Mouse (Mus musculus) heart, embryonic 10.5 days (tissue): Measurements from ENCODE around the gene Rnf126. TPM values are rescaled to one million over a fixed set of nuclear protein-coding genes. Genes with fewer than 3 reads are reported as not detected.

Experiments
- DNase-seq: peaks from one replicate; pipeline ENCODE4 v3.0.0-alpha.2; 2017; ENCODE audit warnings: low spot score
- H3K27ac ChIP-seq: fragments of 300-500 bp; sonication (generic); 2 replicates; pipeline ENCODE4 v1.5.1; 2016; ENCODE audit warnings: mild to moderate bottlenecking
- H3K27me3 ChIP-seq: fragments of 300-500 bp; sonication (generic); 2 replicates; pipeline ENCODE4 v1.6.1; 2016; ENCODE audit warnings: mild to moderate bottlenecking; ENCODE audit not compliant: poor library complexity, insufficient read depth, severe bottlenecking
- H3K36me3 ChIP-seq: fragments of 300-500 bp; sonication (generic); 2 replicates; pipeline ENCODE4 v1.6.1; 2016; ENCODE audit warnings: mild to moderate bottlenecking, moderate library complexity
- H3K4me1 ChIP-seq: fragments of 300-500 bp; sonication (generic); 2 replicates; pipeline ENCODE4 v1.6.1; 2016; ENCODE audit warnings: mild to moderate bottlenecking
- H3K4me3 ChIP-seq: fragments of 300-500 bp; sonication (generic); 2 replicates; pipeline ENCODE4 v1.5.1; 2016; ENCODE audit warnings: mild to moderate bottlenecking, moderate library complexity
- H3K9me3 ChIP-seq: fragments of 300-500 bp; sonication (generic); 2 replicates; pipeline ENCODE4 v1.6.1; 2016; ENCODE audit warnings: mild to moderate bottlenecking, moderate library complexity
- WGBS: fragments of 180-500 bp; shearing (Covaris S2); methylation state at CpG from one replicate; pipeline ENCODE4 v1.1.7; 2016; 5-methylcytosine and 5-hydroxymethylcytosine counted together
- polyA plus RNA-seq: library from polyadenylated mRNA; unstranded; fragments of >200 nt; fragmentation: Nextera tagmentation; extraction: Ambion mirVana; gene quantifications from 2 replicates; pipeline ENCODE4 v1.2.1, GENCODE M21; 2016

Gene Rnf126
- polyA plus RNA-seq, 1 experiment from 2014 or later = 113 TPM

- Histone ChIP-seq H3K9me3 (no peaks in the 10 kb centered on the region), H3K4me1 (peaks cover 6% of the 10 kb centered on the region; the same call in 1 of the 2 replicates), H3K4me3 (no peak overlapping the region), H3K27me3 (peaks cover 17% of the 10 kb centered on the region), H3K36me3 (no peaks in the 10 kb centered on the region), H3K27ac (no peak overlapping the region)
- DNase-seq = no peak
- 30% methylated on average over 7 of the region's 7 CpGs for WGBS
These were observed 21.8 kb upstream of the Rnf126 start for GRCm38 (mm10) chr10:79788386-79789158.

GRCm38 (mm10) chr10:79783920-79784800, 17.4 kb upstream of the Rnf126 start:
- H3K27me3 ChIP-seq = peaks cover 54% of the 10 kb centered on the region

GRCm38 (mm10) chr10:79783050-79783449, 16.3 kb upstream of the Rnf126 start:
- WGBS = 60% methylated on average over 7 of the region's 7 CpGs
- no peaks in the 10 kb centered on the region for H3K36me3 ChIP-seq
- no peak for DNase-seq
- H3K4me1 ChIP-seq = peaks cover 31% of the 10 kb centered on the region
- peaks cover 65% of the 10 kb centered on the region for H3K27me3 ChIP-seq
- H3K4me3 ChIP-seq = no peak overlapping the region
- H3K9me3 ChIP-seq = no peaks in the 10 kb centered on the region
- H3K27ac ChIP-seq = no peak overlapping the region

More at GRCm38 (mm10) chr10:79783920-79784800, 17.4 kb upstream of the Rnf126 start:
- Histone ChIP-seq H3K4me1 (peaks cover 21% of the 10 kb centered on the region), H3K9me3 (no peaks in the 10 kb centered on the region), H3K4me3 (no peak overlapping the region), H3K36me3 (no peaks in the 10 kb centered on the region), H3K27ac (no peak overlapping the region)
- 37% methylated on average over 27 of the region's 27 CpGs for WGBS
- DNase-seq = no peak

GRCm38 (mm10) chr10:79781956-79782355, 15.2 kb upstream of the Rnf126 start:
- Histone ChIP-seq H3K4me3 (no peak overlapping the region), H3K27ac (no peak overlapping the region), H3K36me3 (no peaks in the 10 kb centered on the region), H3K27me3 (peaks cover 73% of the 10 kb centered on the region), H3K4me1 (peaks cover 42% of the 10 kb centered on the region), H3K9me3 (no peaks in the 10 kb centered on the region)
- WGBS = 54% methylated on average over 5 of the region's 5 CpGs
- no peak for DNase-seq

- Histone ChIP-seq H3K9me3 (no peaks in the 10 kb centered on the region), H3K4me1 (peaks cover 44% of the 10 kb centered on the region), H3K27ac (no peak overlapping the region), H3K27me3 (peaks cover 81% of the 10 kb centered on the region), H3K36me3 (no peaks in the 10 kb centered on the region), H3K4me3 (peak overlapping the region; percentile 63)
- WGBS = 30% methylated on average over 21 of the region's 21 CpGs
- DNase-seq = no peak
These were observed 14.4 kb upstream of the Rnf126 start for GRCm38 (mm10) chr10:79781139-79781538.

- Histone ChIP-seq H3K27ac (0 out of 2 replicates have a peak overlapping the region, but pooled peaks have one; percentile 43), H3K4me1 (peaks cover 44% of the 10 kb centered on the region), H3K36me3 (no peaks in the 10 kb centered on the region), H3K27me3 (peaks cover 83% of the 10 kb centered on the region), H3K4me3 (peak overlapping the region; percentile 63), H3K9me3 (no peaks in the 10 kb centered on the region)
- DNase-seq = peak; percentile 90
- under 1% methylated on average over 13 of the region's 13 CpGs for WGBS
These were observed 13.9 kb upstream of the Rnf126 start for GRCm38 (mm10) chr10:79780664-79781015.

- peak; percentile 99 for DNase-seq
- Histone ChIP-seq H3K4me3 (peak overlapping the region; percentile 63), H3K36me3 (no peaks in the 10 kb centered on the region), H3K27ac (peak overlapping the region; percentile 43), H3K9me3 (no peaks in the 10 kb centered on the region), H3K27me3 (peaks cover 80% of the 10 kb centered on the region), H3K4me1 (peaks cover 44% of the 10 kb centered on the region)
- 2% methylated on average over 55 of the region's 55 CpGs for WGBS
These were observed 13.3 kb upstream of the Rnf126 start for GRCm38 (mm10) chr10:79779784-79780663.

- no peaks in the 10 kb centered on the region for H3K9me3 ChIP-seq
- H3K36me3 ChIP-seq = no peaks in the 10 kb centered on the region
- 12% methylated on average over 2 of the region's 2 CpGs for WGBS
- H3K4me3 ChIP-seq = no peak overlapping the region; the same call in 1 of the 2 replicates
- no peak overlapping the region for H3K27ac ChIP-seq
- peaks cover 72% of the 10 kb centered on the region for H3K27me3 ChIP-seq
- no peak for DNase-seq
- H3K4me1 ChIP-seq = peaks cover 48% of the 10 kb centered on the region
These were observed 12.4 kb upstream of the Rnf126 start for GRCm38 (mm10) chr10:79779193-79779592.

GRCm38 (mm10) chr10:79778006-79778405, 11.3 kb upstream of the Rnf126 start:
- DNase-seq = peak; percentile 85
- Histone ChIP-seq H3K4me3 (peak overlapping the region; percentile 66), H3K27ac (peak overlapping the region; percentile 84; the same call in 1 of the 2 replicates), H3K4me1 (peaks cover 50% of the 10 kb centered on the region), H3K9me3 (no peaks in the 10 kb centered on the region), H3K36me3 (no peaks in the 10 kb centered on the region), H3K27me3 (peaks cover 64% of the 10 kb centered on the region)
- 16% methylated on average over 15 of the region's 15 CpGs for WGBS

- H3K9me3 ChIP-seq = no peaks in the 10 kb centered on the region; the same call in 1 of the 2 replicates
- no peak for DNase-seq
- H3K4me3 ChIP-seq = peak within 1 kb of the TSS; percentile 66
- no peaks in the 10 kb centered on the region for H3K36me3 ChIP-seq
- 2% methylated on average over 39 of the region's 39 CpGs for WGBS
- H3K27ac ChIP-seq = peak within 1 kb of the TSS; percentile 84
- peaks cover 50% of the 10 kb centered on the region for H3K4me1 ChIP-seq
- H3K27me3 ChIP-seq = peaks cover 55% of the 10 kb centered on the region
These were observed 10.4 kb upstream of the Rnf126 start, which contains the start of gene Fstl3 for GRCm38 (mm10) chr10:79777103-79777531. Gene Fstl3, plus strand, starts transcription at chr10:79777272.

GRCm38 (mm10) chr10:79774486-79775279, 7.9 kb upstream of the Rnf126 start:
- H3K36me3 ChIP-seq = no peaks in the 10 kb centered on the region
- H3K4me3 ChIP-seq = no peak overlapping the region
- no peak overlapping the region for H3K27ac ChIP-seq
- no peaks in the 10 kb centered on the region; the same call in 1 of the 2 replicates for H3K9me3 ChIP-seq
- H3K27me3 ChIP-seq = peaks cover 47% of the 10 kb centered on the region
- peaks cover 34% of the 10 kb centered on the region for H3K4me1 ChIP-seq
- DNase-seq = no peak
- 64% methylated on average over 5 of the region's 5 CpGs for WGBS
